ENCODE assay signal across 11 mouse cellular contexts in genomic region chr7:113258430-113258829, GRCm38 (mm10). TPM values are rescaled to one million over a fixed set of nuclear protein-coding genes. Genes with fewer than 3 reads are reported as not detected.
DNase-seq lines count a peak whose midpoint lies in the region; ATAC-seq and TF ChIP-seq lines count a peak whose summit lies in the region.
"Had no signal": no experiment of that assay in that cellular context is flagged by ENCODE, and none has a peak within 500 bp of the region (broad histone marks: within the 10 kb centered on the region; RNA-seq: fewer than 3 reads in every experiment).

No protein-coding gene starts in this region.

- peak; percentile 40 for TF ChIP-seq CTCF in lung, adult 2 months (IDR thresholded peaks at IDR 0.05; ENCODE audit: insufficient read depth, low read length)
- peak; percentile 52 for TF ChIP-seq CTCF in Patski (IDR thresholded peaks at IDR 0.05)

- H3K9me3 ChIP-seq in midbrain, embryonic 16.5 days (replicated peaks; ENCODE audit: control insufficient read depth, low read length, poor library complexity, severe bottlenecking): no peaks in the 10 kb centered on the region
- H3K9me3 ChIP-seq: limb, embryonic 15.5 days; neural tube, embryonic 12.5 days had no signal

- peak; percentile 57 to 67 for DNase-seq in cerebellum, postnatal 14 days
- no peak for DNase-seq in cerebellum, postnatal 36 days
- DNase-seq in lung, adult 2 months: no peak
- no peak for DNase-seq in lung, adult 18-20 months
- DNase-seq in Patski (ENCODE audit: low read depth, low spot score): no peak
- no peak for DNase-seq in retina, postnatal 1 day
- DNase-seq: kidney, adult 11 months had no signal

- POLR2A ChIA-PET in Patski (lab: Charles Lee): interaction anchor here (1.6 kb wide), 1 partner anchor 9 kb away, joined by 3 read pairs; no protein-coding TSS in a partner anchor

- no peak for TF ChIP-seq POLR2A in lung, adult 2 months (IDR thresholded peaks at IDR 0.05; ENCODE audit: borderline replicate concordance, extremely low read depth, low read depth, low read length)

- CTCF ChIA-PET in Patski (lab: Charles Lee): interaction anchor here (0.7 to 1.2 kb wide), 4 partner anchors 10 to 115 kb away, joined by 3 to 8 read pairs (median 3); no protein-coding TSS in a partner anchor

- 67% methylated on average over 4 of the region's 4 CpGs for WGBS in lung, adult 2 months
- WGBS in midbrain, embryonic 16.5 days: 77% methylated on average over 4 of the region's 4 CpGs

- no peak for ATAC-seq in Patski
- peak; percentile 62 for ATAC-seq in megakaryocyte progenitor cell, adult 5-6 weeks (replicated peaks; ENCODE audit: poor library complexity)
- no peak for ATAC-seq in midbrain, embryonic 16.5 days

- no peak overlapping the region for H3K4me2 ChIP-seq in midbrain, embryonic 16.5 days (ENCODE audit: low read length)
- H3K4me2 ChIP-seq: limb, embryonic 15.5 days; neural tube, embryonic 12.5 days had no signal

- H3K9ac ChIP-seq in midbrain, embryonic 16.5 days (ENCODE audit: low read depth, low read length): no peak overlapping the region
- H3K9ac ChIP-seq: limb, embryonic 15.5 days; neural tube, embryonic 12.5 days had no signal

- H3K27me3 ChIP-seq in Patski: no peaks in the 10 kb centered on the region
- H3K27me3 ChIP-seq in midbrain, embryonic 16.5 days (ENCODE audit: control insufficient read depth, insufficient read depth, low read depth, low read length): no peaks in the 10 kb centered on the region
- H3K27me3 ChIP-seq: limb, embryonic 15.5 days; neural tube, embryonic 12.5 days had no signal

- H3K4me3 ChIP-seq in lung, adult 2 months (replicated peaks; ENCODE audit: extremely low read depth, low read depth, low read length): no peak overlapping the region
- H3K4me3 ChIP-seq in midbrain, embryonic 16.5 days (ENCODE audit: low read depth, low read length): no peak overlapping the region
- H3K4me3 ChIP-seq: limb, embryonic 15.5 days; neural tube, embryonic 12.5 days had no signal

- H3K36me3 ChIP-seq in midbrain, embryonic 16.5 days (ENCODE audit: control insufficient read depth, insufficient read depth, low read length): no peaks in the 10 kb centered on the region
- H3K36me3 ChIP-seq: limb, embryonic 15.5 days; neural tube, embryonic 12.5 days had no signal

- peaks cover 16% of the 10 kb centered on the region for H3K4me1 ChIP-seq in lung, adult 2 months (ENCODE audit: control insufficient read depth, insufficient read depth, low read length)
- H3K4me1 ChIP-seq in midbrain, embryonic 16.5 days (ENCODE audit: control insufficient read depth, insufficient read depth, low read length): peaks cover 2% of the 10 kb centered on the region

- H3K27ac ChIP-seq in midbrain, embryonic 16.5 days (ENCODE audit: low read length): no peak overlapping the region
- H3K27ac ChIP-seq: limb, embryonic 15.5 days; neural tube, embryonic 12.5 days had no signal

- in situ Hi-C loops in Patski (cut with MboI; ENCODE audit: low pct_unique_long_range_greater_than_20kb): loop anchor here (25.0 kb wide), 1 partner anchor 871 kb away; no protein-coding TSS in a partner anchor

RNA-seq across cellular contexts. Expression of gene Arntl, which starts 51.2 kb away (rescaled TPM):
- 4.6 and 15.8 TPM in 2 replicates for polyA plus RNA-seq in lung, adult 2 months (2012; rRNA removed)
- 12.9 TPM for polyA plus RNA-seq in Patski (2021)
- 7.0 and 10.0 TPM in 2 replicates for total RNA-seq in megakaryocyte progenitor cell, adult 5-6 weeks (2015)
- total RNA-seq in megakaryocyte progenitor cell, adult 5-6 weeks (2017): 10.9 and 11.4 TPM in 2 replicates
- polyA plus RNA-seq in midbrain, embryonic 16.5 days (2015; fragmentation: Nextera tagmentation; extraction: Ambion mirVana): 21.0 and 22.8 TPM in 2 replicates

Comparison
In these comparisons a context has a peak if more than half of its experiments do, and no peak if none do; other contexts are left out.
1. DNase-seq: peak in cerebellum, postnatal 14 days (2 of 2); none in cerebellum, postnatal 36 days (0 of 2), lung, adult 2 months (single experiment), lung, adult 18-20 months (0 of 2), Patski (single experiment) and retina, postnatal 1 day (single experiment).